Mouse (Mus musculus) gastrocnemius, postnatal 10 days (tissue): ENCODE measurements around the gene AC124108.1. TPM values are rescaled to one million over a fixed set of nuclear protein-coding genes. Genes with fewer than 3 reads are reported as not detected.

Experiments used
- DNase-seq: peaks from one replicate; pipeline ENCODE4 v3.0.0; 2021; ENCODE audit warnings: mixed read lengths
- microRNA-seq, 2 experiments: library from miRNA; unstranded; fragments of <30 nt; microRNA quantifications; one replicate each; pipeline ENCODE4 v1.2.0; 2021
- total RNA-seq, 2 experiments: library from RNA; stranded (reverse); gene quantifications; 2 replicates each; pipeline ENCODE4 v1.2.3; 2021

The AC124108.1 gene
- total RNA-seq, 2 experiments from 2014 or later, result 0.05 TPM; not detected in 1

DNA sequence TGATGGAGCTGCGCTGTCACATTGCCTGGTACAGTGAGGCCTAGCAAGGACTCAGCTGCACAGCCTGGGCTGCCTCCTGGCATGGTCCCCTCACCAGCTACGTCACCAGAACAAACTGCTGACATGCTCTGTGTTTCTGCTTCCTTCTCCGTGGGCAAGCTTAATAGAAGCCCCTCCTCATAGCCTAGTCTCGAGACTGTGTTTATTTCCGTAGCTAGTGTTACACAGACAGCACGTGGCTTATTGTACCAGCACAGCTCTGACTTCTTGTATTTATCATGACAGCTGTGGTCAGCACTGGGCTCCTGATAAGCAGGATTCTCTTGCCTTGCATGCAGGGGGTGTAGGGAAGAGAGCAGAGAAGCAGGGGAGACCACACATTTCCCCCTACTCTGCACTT lies 54.9 kb downstream of the AC124108.1 start:
- DNase-seq, result no peak

DNA sequence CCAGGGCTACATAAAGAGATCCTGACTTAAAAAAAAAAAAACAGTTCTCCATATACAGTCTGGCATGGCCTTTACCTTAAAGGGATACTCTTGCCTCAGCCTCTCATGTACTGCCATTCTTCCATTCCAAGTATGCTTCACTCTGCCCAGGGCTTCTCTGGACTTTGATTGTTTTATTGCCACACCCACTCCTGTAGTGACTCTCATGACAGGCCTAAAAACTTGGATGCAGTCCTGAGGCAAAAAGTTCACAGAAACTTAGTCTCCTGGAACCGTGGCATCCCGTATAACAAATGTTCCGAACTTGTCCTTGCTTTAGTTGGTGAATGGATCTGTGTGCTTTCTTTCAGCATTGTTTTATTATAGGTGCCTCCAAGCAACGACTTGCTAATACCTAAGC lies 55.4 kb downstream of the AC124108.1 start:
- DNase-seq, result no peak

DNA sequence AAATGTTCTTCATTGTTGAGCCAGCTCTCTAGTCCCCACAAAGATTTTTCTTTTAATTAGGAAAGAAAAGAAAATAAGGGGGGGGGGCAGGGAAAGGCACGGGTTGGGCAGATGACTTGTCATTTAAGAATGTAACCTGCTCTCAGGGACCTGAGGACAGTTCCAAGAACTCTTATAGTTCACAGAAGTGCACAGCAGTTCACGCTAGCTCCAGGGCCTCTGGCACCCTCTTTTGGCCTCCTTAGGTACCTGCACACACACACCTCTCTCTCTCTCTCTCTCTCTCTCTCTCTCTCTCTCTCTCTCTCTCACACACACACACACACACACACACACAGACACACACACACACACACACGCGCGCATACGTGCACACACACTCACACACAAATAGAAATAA lies 63.2 kb downstream of the AC124108.1 start:
- DNase-seq, result no peak

Small RNAs within 50 kb of the gene (microRNA-seq; reads per million reads assigned to microRNA genes)
- gene Mir135b, result 4.8 to 7.5 reads per million in 2 experiments

Other genes starting within 250 kb of the AC124108.1 start
- 1 to 10 TPM in 1 of 2 experiments, under 1 TPM in 1; 0.87 to 1.7 TPM for gene Slc45a3, start 228.5 kb upstream of the AC124108.1 start, total RNA-seq
- 10 to 100 TPM; 76.7 to 86.1 TPM for gene Elk4, start 183.8 kb upstream of the AC124108.1 start, total RNA-seq
- gene Mfsd4a, start 123.4 kb upstream of the AC124108.1 start, total RNA-seq, result 1 to 10 TPM; 1.4 to 1.8 TPM
- gene Cdk18, start 51.8 kb upstream of the AC124108.1 start, total RNA-seq, result 1 to 10 TPM; 1.2 to 2.3 TPM
- not detected for gene Lemd1, start within 50 bp of the AC124108.1 start, total RNA-seq
- gene Gm10188, start 38.3 kb downstream of the AC124108.1 start, total RNA-seq, result not detected
- gene Klhdc8a, start 107.2 kb downstream of the AC124108.1 start, total RNA-seq, result under 1 TPM; 0.45 to 0.52 TPM
- gene Nuak2, start 124.7 kb downstream of the AC124108.1 start, total RNA-seq, result 1 to 10 TPM; 2.0 to 2.2 TPM
- gene Tmcc2, start 199.8 kb downstream of the AC124108.1 start, total RNA-seq, result 10 to 100 TPM; 24.8 to 30.7 TPM
- gene Dstyk, start 226.1 kb downstream of the AC124108.1 start, total RNA-seq, result 10 to 100 TPM; 16.1 to 16.8 TPM